Mouse (Mus musculus) left cerebral cortex, adult 6 months (tissue): Measurements from ENCODE around the gene Dap. TPM values are rescaled to one million over a fixed set of nuclear protein-coding genes. Genes with fewer than 3 reads are reported as not detected.

Experiments used
- long read RNA-seq, 2 experiments: library from polyadenylated mRNA; unstranded; transcript quantifications; one replicate each; pipeline ENCODE4 v2.0.0; 2019 to 2020
- polyA plus RNA-seq: library from polyadenylated mRNA; unstranded; fragments of <200 nt; fragmentation: Nextera tagmentation; gene quantifications from 2 replicates; pipeline ENCODE4 v1.2.3, GENCODE M21; 2021

Dap gene
- polyA plus RNA-seq, result 12.8 and 14.2 TPM in 2 replicates
- long read RNA-seq, experiment 1, transcript Dap-201 (4 exons, 1,555 nt), result major isoform, 48 of 52 reads
- long read RNA-seq, experiment 1, partial matches to known transcripts, result 0 of 52 reads
- long read RNA-seq, experiment 1, other reads (novel, unspliced or antisense), result 3 of 52 reads
- long read RNA-seq, experiment 2, transcript Dap-201 (4 exons, 1,555 nt), result major isoform, 16 of 18 reads
- long read RNA-seq, experiment 2, partial matches to known transcripts, result 0 of 18 reads
- long read RNA-seq, experiment 2, other reads (novel, unspliced or antisense), result 2 of 18 reads

DNA sequence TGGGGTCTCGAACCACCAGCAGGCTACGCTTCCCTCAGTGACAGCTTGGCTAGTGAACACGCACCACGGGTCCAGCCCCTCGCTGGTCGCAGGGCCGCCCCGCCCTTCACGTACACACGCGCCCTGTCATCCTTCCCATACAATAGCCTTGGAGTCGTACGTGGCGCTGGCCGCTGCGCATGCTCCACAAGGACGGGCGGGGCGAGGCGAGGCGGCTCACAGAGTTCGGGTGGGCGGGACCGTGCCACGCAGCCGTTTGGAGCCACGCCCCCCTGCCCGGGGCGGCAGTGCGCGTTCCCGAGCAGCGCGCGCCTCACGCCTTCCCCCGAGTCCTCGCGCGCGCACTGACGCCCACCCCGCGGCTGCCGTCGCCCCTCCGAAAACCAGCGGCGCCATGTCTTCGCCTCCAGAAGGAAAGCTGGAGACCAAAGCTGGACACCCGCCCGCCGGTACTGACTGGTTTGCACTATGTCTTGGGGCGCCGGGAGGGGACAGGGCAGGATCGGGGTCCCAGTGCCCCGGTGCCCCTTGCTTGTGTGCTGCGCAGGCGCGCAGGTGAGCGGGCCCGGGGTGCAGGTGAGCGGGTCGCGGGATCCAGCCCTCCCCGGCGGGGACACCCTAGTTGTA is at the start of gene Dap:
Dap (plus strand) TSS at position 180 of the 627 bp plus-strand sequence.

Other genes with a start within 250 kb of the Dap start
- gene Ankrd33b, start 143.4 kb downstream of the Dap start, polyA plus RNA-seq, result 12.8 and 15.0 TPM in 2 replicates
- 2.6 and 3.3 TPM in 2 replicates for gene Ropn1l, start 229.4 kb downstream of the Dap start, polyA plus RNA-seq